Mouse (Mus musculus): ENCODE results near the gene Sema3d.

DNA sequence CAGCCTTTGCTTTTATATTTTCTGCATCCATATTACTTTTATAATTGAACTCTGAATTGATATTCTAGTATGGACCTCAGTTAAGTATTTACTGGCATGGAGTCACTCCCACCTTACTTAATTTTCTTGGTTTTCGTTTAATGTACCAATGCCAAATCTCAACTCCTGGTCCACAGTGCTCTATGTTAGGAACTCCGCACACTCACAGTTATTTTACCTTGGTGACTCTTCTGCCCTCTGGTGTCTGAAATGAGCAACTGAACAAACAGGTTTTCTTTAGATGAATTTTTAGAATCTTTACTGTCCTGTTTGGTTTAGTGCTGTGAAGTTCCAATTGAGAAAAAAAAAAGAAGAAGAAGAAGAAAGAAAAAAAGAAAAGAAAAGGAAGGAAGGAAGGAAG, 174.7 kb downstream of the Sema3d start:
- TF ChIP-seq CHD2 (IDR thresholded peaks at IDR 0.05; ENCODE audit: low read depth, low read length) (no peak), HCFC1 (IDR thresholded peaks at IDR 0.05; ENCODE audit: borderline replicate concordance, insufficient read depth, low read length) (no peak), ZNF384 (IDR thresholded peaks at IDR 0.05; ENCODE audit: low read depth, low read length) (no peak)

Measured in ES-E14 (cell line).